Mouse (Mus musculus): ENCODE measurements around the gene Tmem256.
"Not testable (repeated sequence)": the region's sequence is repeated elsewhere in the genome, so short reads cannot be mapped to it uniquely, and the experiment has no call there.

Gene Tmem256

DNA sequence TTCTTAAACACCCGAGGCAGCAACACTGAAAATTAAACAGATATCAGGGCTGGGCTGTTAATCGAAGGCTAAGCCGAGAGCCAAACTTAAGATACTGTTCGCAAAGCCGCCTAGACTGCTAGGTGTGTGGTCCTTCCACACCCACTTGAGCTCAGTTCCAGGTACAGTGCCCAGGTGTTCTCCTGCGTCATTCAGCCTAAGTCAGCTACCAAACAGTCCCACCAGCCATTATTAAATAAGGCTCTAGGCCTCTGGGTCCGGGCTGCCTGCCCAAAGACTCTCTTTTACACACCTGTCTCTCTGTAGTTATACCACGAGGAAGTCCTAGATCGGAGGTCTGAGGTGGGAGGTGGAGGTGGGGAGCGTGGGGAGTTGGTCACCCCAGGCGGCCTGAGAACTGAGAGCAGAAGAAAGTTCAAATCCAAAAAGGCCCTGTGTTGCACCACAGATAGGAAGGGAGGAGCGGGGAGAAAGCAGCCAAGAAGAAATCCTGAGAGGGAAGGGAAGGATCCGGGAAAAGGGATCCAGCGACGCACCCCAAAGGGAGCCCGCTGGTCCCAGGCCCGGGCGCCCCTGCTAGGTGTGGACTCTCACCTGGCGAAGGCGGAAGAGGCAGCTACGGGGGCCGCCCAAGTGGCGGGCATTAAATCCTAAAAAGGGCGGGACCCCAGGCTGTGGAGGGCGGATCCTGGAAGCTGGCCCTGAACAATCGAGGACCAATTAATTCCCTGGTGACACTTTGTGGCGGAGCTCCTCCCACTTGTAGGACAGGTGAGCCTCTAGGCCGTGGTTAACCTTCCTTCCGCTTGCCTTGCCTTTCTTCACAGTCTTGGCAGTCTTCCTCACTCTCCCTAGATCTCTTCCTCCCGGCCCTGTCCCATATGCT is 20.0 kb downstream of the Tmem256 start, which contains the start of gene Tnk1:
Gene Tnk1, minus strand, starts transcription at position 618 of the 886 bp plus-strand sequence.
- peak; percentile 87 for DNase-seq

DNA sequence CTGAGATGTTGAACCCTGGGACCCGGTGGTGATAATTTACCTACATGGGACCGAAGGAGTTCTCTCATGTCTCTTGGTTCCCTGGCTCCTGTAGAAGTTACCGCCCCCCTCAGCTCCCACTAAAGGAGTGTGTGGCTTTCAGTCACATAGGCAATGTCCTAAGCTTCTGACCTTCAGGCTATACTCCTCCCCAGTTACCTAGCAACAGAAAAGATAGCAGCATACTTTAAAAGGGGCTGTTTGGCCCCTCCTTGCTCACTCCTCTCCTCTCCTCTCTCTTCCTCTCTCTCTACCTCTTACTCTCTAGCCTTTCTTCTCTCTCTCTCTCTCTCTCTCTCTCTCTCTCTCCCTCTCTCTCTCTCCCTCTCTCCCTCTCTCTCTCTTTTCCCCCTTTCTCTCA is 25.4 kb downstream of the Tmem256 start:
- DNase-seq: not testable (repeated sequence)

DNA sequence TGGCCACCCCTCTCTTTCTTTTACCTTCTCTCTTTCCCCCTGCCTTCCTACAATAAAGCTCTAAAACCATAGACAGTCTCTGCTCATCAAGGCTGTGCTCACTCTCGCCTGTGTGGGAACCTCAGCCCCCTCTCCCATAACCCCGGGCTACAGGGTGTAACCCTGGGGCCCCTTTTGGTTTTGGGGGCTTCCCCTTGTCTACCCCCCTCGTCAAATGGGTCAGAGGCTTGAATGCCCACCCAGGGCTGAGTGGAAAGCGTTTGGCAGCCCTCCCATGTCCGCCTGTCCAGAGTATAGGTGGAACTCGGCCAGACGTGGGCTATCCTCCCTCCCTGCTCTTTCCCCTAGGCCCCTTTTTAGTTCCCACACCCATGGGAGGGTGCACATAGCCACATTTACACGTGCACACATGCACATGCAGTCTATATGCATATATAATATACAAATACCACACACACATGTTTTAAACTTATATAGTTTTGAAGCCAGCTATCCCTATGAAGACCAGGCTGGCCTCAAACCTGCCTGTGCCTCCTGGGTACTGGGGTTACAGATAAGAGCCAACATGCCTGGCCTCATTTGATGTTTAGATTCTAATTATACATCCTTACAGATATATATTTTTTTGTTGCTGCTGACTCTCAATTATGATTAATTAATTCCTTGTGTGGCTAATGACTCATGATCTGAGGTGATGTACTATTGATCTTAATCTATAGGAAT is 26.0 kb downstream of the Tmem256 start:
- peak; percentile 78 for DNase-seq

DNA sequence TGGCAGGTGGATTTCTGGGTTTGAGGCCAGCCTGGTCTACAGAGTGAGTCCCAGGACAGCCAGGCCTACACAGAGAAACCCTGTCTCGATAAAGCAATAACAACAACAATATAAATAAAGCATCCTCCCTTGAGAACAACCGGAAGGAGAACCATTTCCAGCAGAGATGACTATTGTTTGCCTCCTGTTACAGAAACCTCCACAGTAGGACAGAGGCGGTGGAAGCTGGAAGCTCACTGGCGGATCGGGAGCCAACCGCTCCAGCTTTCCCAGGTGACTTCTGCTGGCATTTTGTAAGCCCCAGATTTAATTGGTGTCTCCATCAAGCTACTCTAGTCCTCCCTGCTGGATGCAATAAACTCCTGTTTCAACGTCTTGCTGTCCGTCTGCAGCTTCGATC is 27.2 kb downstream of the Tmem256 start:
- DNase-seq: peak; percentile 84

DNA sequence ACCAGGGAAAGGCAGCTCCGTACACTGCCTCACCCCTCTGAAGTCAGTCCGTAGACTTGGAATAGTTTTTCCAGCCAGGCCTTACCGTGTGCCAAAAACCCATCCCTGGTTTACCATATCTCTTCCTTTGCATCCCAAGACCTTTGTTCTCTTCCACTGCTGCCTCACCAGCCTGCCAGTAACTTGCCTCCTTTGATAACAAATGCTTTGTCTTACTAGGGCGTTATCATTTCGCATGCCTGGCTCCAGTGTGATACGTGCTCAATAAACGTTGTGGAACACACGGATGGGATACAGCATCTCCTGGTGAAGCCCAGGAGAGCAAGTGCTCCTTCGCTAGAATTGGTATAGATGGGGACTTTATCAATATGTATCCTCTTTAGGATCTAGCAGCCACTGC is 29.0 kb downstream of the Tmem256 start:
- DNase-seq: peak; percentile 88

DNA sequence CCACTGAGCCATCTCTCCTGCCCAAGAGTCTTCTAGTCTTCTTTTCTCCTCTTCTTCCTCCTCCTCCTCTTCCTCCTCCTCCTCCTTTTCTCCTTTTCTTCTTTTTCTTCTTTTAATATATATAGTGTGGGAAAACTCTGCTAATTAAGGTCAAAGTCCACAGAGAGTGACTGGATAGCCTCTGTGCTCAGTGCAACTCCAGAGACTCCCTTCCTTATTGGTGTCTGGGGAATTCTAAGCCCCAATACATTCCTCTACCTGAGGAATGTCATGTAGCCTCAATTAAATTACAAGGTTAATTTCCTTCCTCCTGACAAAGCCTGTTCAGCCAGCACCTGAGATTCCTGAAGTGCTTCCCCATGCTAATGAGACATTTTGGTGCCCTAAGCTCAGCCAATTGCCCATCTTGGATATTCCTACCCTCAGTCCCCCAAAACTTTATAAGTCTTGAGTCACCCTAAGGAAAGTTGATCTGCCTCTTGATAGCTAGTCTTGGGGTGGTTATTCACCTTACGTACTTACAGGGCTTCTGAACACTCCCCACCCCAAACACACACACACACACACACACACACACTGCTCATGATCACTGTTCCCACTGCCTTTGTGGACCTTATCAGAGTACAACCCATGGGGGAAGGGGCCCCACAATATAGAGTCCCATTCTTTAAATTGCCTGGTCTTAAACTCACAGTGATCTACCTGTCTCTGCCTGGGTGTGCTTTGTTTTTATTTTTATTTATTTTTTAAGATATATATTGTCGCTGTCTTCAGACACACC is 32.2 kb downstream of the Tmem256 start:
- no peak for DNase-seq

DNA sequence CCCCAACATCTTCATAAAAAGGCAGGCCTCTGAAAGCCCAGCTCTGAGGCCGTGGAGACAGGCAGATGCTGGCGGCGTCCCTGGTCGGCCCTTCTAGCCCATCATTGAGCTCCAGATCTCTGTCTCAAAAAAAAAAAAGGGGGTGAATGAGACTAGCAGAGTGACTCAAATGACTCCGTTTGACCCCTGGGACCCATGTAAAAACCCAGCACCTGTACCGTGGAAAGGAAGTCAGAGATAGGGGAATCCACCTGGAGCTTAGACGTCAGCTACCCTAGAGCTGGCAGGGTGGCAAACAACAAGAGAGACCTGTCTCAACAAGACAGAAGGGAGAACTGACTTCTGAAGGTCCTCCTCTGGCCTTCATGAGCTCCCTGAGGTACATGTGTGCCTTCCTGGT is 33.5 kb downstream of the Tmem256 start:
- no peak for DNase-seq

DNA sequence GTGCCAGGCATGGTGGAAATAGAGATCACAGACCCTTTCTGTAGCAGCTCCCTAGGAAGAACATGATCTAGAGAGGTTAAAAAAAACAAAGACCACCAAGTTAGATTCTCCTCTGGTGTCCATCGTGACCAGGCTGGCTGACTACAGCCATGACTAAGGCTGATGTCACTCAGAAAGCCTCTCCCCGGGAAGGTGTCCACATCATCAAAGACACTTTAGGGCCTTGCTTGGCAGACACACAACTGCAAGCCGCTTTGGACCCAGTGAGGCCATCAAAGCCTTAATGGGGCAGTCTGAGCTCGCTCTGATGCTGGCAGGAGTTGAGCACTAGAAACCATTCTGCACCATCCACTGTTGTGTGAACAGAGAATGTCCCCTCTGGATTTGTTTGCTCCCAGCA is 34.1 kb downstream of the Tmem256 start:
- no peak for DNase-seq

DNA sequence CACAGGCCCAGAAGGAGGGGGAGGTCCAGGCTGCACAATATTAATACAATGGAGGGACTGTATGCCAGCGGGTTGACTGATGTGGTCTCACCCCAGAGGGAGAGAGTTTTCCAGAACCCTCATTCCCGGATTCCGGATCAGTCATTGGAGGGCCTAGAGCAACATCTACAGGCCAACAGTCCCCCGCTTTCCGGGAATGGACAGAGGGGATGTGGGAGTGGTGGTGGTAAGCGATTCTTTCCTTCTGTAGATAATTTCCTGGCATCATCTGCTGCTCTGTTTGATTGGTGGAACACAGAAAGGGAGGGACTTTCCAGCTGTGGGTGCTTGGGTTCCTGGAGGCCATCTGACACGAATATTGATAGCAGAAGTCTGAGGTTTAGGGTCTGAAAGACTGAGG is 37.9 kb downstream of the Tmem256 start:
- DNase-seq: peak; percentile 99

DNA sequence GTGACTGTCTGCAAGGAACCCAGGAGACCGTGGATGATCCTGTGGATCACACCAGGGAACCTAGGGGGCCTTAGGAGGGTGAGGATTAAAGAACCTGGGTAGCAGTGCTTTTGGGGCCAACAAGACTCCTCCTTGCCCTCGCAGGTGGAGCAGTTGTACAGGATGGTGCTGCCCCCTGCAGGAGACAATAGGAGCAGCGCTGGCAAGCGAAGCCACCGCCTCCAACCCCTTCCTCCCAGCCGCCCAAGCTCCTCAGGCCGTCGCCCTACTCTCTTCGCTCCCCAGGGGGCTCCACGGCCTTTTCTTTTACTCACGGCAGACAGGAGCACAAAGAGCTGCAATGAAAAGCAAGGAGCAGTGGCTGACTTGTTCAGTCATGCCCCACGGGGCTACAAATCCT is 38.6 kb downstream of the Tmem256 start:
- peak; percentile 99 for DNase-seq

DNA sequence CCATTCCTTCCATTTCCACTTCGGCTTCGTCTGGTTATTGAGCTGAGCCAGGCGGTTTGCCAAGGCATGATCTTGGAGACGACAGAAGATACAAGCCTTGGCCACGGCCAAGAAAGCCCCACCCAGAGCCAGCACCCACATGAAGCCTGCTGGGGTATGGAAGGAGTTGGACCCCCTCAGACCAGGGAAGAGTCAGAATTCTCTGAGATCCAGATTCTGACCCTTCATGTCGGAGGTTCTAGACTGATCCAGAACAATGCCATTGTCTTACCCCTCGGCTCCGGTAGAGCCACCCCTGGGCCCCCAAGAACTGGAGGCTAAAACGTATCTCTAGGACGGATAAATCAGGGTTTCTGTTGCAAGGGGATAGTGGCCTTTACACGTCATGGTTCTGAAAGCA is 39.6 kb downstream of the Tmem256 start, which contains the start of gene Tmem95:
Gene Tmem95, minus strand, starts transcription at position 141 of the 400 bp plus-strand sequence.
- peak; percentile 90 for DNase-seq

DNA sequence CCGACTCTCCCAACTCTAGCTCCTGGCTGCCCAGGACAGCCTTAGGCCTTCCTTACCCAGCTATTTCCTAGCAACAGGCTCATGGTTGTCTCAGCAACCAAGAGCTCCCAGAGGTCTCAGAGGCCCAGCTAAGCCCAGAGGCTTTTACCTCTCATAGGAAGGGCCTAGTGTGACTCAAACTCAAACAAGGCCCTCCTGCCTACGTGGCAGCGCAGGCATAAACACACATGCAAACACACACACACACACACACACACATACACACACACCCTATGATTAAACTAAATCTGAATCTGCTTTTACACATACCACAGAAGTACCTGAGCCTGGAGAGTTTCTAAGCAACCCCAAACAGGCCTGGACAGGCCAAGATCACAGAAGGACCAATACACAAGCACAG is 40.1 kb downstream of the Tmem256 start:
- DNase-seq: no peak

DNA sequence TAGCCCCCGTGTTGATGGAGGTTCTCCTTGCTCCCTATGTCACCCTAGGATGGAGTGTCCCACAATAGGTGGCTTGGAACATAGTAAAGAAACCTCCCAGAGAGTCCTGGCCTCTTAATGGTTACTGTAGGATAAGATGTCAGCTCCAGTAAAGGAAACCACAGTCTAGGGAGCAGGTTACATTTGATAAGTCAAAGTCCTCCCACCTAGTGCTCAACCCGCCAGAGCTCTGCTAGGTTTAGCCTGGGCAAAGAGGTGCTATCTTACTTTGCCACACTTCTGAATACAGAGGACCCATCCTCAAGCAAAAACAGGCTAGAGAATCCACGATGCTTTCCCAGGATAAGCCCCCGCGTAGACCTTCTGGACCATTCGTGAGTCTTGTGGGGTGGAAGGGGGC is 40.6 kb downstream of the Tmem256 start:
- DNase-seq: no peak

DNA sequence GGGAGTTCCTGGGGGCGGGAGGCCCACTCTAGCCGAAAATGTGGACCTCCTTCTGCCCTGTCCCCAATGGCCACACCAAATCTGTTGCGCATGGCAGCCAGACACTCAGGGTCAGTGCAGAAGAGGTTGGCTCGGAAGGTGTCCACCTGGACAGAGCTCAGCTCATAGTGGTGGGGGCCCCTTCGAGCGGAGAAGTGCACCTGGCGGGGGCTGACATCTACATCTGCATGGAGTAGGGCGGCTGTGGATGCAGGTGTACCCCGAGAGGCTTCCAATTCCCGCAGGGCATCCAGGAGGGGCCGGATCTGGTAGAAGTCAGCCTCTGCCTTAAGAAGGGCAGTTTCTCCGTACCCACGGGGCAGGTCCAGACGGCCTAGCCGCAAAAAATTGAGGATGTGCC is 41.4 kb downstream of the Tmem256 start:
- DNase-seq: peak; percentile 96

DNA sequence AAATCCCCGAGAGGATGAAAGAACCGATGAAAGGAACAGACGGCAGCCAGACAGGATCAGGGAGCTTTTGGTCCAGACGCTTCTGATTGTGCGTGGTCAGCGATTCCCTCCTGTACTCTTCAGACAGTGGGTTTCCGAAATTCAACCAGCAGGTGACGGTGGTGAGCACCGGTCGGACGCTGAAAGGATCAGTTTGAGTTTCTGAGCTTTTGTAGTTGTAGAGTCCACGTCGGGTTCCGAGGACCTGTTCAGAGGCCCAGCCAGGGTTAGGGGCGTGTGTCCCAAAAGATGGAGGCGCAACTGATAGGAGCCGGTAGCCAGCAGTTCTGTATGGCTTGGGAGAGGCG is 42.2 kb downstream of the Tmem256 start:
- DNase-seq: no peak

DNA sequence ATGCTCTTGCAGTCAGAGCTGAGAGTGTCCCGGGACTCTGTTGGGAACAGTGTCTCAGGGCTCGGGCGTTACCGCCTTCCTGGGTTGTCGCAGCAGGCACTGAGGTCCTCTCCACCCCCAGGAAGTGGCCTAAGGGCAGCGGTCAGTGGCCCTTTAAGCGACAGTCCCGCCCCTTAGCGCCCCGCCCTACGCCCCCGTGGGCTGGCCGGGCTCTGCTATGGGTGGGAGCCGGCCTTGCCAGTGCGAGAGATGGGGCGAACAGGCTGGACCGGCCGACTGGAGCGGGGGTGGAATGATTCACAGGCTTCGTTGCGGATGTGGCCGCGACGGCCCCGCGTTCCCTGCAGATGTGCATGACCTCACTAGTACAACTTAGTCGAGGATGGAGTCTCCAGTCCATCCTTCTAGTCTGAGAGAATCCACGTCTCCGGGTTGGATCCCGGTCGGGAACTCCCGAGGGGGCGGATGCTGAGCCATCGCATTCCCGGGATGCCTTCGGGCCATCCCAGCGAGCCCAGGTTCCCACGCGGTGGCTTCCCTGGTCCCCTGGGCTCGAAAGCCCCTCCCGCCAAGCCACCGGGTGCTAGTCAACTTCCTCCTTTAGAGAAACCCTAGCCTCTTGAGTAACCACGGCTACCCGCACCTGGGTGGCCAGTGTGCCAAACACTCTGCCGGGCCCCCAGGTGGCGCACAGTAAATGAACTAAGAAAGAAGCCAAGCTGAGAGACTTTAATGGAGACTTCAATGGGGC is 42.7 kb downstream of the Tmem256 start, which contains the start of gene Kctd11:
Gene Kctd11, minus strand, starts transcription at position 554 of the 751 bp plus-strand sequence.
- peak; percentile 100 for DNase-seq

DNA sequence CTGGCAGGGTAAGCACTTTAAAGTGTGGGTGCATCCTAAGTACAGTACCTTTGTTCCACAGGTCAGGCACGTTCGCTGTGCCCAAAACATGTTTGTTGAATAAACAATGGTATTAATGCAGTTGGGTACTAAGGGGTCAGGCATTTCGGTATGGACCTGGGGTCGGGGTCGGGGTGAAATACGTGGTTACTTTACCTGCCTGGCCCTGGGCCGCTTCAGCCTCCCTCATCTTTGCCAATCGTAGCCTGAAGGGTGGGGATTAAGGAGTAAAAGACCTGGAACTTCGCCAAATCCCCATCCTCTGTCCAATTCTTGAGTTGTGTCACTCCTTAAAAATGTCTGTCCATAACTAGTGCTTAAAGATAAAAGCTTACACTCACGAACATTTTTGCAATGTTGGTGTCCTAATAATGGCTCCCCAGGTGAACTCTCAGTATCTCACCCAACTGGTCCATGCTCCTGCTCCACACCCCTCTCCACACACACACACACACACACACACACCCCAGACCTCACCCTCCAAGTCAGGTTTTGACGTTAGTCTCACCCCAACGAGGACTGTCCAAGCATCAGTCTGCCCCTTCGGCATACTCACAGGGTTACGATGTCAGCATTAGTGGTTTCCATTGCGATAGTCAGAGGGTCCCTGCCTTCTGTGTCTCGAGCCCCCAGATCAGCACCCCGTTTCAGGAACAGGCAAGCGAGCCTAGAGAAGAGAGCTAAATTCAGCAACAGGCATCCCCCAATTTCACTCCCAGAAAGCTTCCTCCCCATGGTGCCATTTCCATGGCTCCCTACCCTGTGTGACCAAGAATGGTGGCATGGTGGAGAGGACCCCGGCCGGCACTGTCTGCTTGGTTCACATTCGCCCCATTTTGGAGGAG is 43.7 kb downstream of the Tmem256 start:
- peak; percentile 94 for DNase-seq

DNA sequence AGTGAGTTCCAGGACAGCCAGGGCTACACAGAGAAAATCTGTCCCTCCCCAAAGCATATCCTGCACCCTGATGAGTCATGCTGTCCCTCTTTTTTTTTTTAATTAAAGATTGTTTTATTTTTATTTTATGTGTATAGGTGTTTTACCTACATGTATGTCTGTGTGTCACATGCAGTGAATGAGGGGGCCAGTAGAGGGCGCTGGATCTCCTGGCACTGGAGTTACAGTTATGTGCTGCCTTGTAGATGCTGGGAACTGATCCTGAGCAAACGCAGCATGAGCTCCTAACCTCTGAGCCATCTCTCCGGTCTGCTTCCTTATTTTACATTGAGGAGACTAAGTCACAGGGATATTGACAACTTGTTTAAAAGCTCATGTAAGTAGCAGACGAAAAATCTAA is 44.8 kb downstream of the Tmem256 start:
- DNase-seq: peak; percentile 90

DNA sequence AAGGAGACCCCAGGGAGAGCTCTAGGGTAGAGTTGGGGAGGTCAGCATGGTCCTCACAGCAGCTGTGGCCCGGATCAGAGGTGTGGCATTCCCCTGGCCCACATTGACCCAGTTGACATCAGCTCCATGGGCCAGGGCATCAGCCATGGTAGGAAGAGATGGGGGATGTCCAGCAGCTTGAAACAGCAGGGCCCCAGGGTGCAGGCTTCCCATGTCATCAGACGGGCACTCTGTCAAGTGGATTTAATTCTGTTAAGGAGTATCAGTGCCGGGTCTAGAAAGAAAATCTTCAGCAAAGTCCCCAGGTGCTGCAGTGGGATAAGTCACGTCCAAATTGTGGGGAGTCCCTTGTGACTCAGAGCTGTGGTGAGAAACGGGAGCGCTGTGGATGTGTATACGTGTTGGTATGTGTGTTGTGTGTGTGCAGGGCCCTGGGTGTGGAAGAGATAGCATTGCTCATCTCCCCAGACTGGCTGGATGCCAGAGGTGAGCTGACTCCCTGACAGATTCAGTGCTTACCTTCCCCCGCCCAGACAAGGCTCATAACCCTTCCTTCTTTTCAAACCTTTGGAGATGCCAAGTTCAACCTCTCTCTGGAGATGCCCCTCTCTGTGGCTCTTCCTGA is 45.3 kb downstream of the Tmem256 start:
- peak; percentile 93 for DNase-seq

DNA sequence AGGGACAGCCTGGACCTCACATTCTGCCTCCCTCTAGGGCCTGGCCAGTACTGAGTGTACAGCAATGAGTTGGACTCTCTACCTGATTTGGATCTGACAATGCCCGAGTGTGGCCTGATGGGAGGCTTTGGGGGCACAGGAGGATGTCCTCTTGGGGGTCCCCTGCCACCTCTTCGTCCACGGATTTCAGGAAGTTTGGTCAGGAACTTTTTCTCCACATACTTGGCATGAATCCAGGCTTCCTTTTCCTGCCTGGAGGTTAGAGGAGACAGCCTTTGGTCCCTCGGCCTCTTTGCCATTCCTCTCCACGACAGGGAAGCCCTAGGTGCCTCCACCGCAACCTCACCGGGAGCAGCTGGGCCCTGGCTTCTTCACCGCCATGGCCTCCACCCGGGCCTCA is 45.9 kb downstream of the Tmem256 start:
- DNase-seq: no peak

DNA sequence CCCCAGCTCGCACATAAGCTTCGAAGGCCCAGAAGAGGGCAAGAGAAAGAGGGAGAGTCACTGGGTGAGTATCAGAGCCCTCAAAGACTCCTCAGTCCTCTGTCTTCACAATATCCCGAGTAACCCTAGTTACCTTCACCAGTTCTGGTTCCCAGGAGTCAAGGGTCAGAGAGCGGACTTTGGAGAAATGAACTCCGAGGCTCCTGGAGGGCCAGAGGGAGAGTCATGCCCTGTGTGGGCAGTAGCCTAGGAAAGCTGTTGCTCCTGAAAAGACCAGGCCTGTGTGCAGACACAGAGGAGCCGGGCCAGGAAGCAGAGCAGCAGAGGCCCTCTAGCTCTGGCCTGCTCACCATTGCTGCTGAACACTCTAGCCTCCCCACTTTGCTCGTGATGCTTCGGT is 46.3 kb downstream of the Tmem256 start:
- no peak for DNase-seq
